Mouse (Mus musculus) megakaryocyte, embryonic 14.5 days (primary cell): ENCODE results near the gene Fgd4. TPM values are rescaled to one million over a fixed set of nuclear protein-coding genes. Genes with fewer than 3 reads are reported as not detected.

Source experiments
- H3K27me3 ChIP-seq: replicated peaks from 2 replicates; pipeline ENCODE3; 2012; ENCODE audit warnings: inconsistent platforms
- H3K36me3 ChIP-seq: replicated peaks from 2 replicates; pipeline ENCODE3; 2012; ENCODE audit warnings: low read length, inconsistent platforms, mixed read lengths
- H3K4me1 ChIP-seq: 2 replicates; pipeline ENCODE4 v1.6.1; 2012; ENCODE audit warnings: inconsistent platforms
- H3K4me3 ChIP-seq: replicated peaks from 2 replicates; pipeline ENCODE3; 2012; ENCODE audit warnings: moderate library complexity, mild to moderate bottlenecking, inconsistent platforms
- H3K9me3 ChIP-seq: 2 replicates; pipeline ENCODE4 v1.6.1; 2012; ENCODE audit warnings: inconsistent platforms
- FLI1 ChIP-seq: IDR thresholded peaks from 2 replicates; pipeline ENCODE4 v1.6.1; 2012; ENCODE audit warnings: low read length, inconsistent platforms, mixed read lengths
- GATA1 ChIP-seq: IDR thresholded peaks from 3 replicates; pipeline ENCODE4 v1.6.1; 2012; ENCODE audit warnings: mixed read lengths, low read length, inconsistent platforms, borderline replicate concordance
- polyA plus RNA-seq: library from polyadenylated mRNA; stranded (reverse); fragments of >175 nt; gene quantifications from 2 replicates; pipeline ENCODE4 v1.2.3, GENCODE M21; 2012; ENCODE audit warnings: low replicate concordance; ENCODE audit not compliant: insufficient read depth

The Fgd4 gene
- polyA plus RNA-seq, 1 experiment = 0.06 TPM

GRCm38 (mm10) chr16:16566786-16567185 is 33.6 kb downstream of the Fgd4 start:
- Histone ChIP-seq H3K4me3 (no peak overlapping the region), H3K4me1 (peaks cover 44% of the 10 kb centered on the region), H3K9me3 (no peaks in the 10 kb centered on the region), H3K27me3 (no peaks in the 10 kb centered on the region), H3K36me3 (no peaks in the 10 kb centered on the region)
- TF ChIP-seq FLI1 = no peak
- no peak for TF ChIP-seq GATA1

GRCm38 (mm10) chr16:16566215-16566614 is 34.1 kb downstream of the Fgd4 start:
- Histone ChIP-seq H3K36me3 (no peaks in the 10 kb centered on the region), H3K4me1 (peaks cover 44% of the 10 kb centered on the region), H3K27me3 (no peaks in the 10 kb centered on the region), H3K9me3 (no peaks in the 10 kb centered on the region), H3K4me3 (no peak overlapping the region)
- TF ChIP-seq FLI1 (no peak), GATA1 (no peak)

GRCm38 (mm10) chr16:16565786-16566185 is 34.6 kb downstream of the Fgd4 start:
- Histone ChIP-seq H3K4me1 (peaks cover 44% of the 10 kb centered on the region), H3K4me3 (no peak overlapping the region), H3K27me3 (no peaks in the 10 kb centered on the region), H3K9me3 (no peaks in the 10 kb centered on the region), H3K36me3 (no peaks in the 10 kb centered on the region)
- TF ChIP-seq FLI1 = no peak
- TF ChIP-seq GATA1 = no peak

- H3K36me3 ChIP-seq = no peaks in the 10 kb centered on the region
- H3K27me3 ChIP-seq = no peaks in the 10 kb centered on the region
- no peak overlapping the region for H3K4me3 ChIP-seq
- H3K9me3 ChIP-seq = no peaks in the 10 kb centered on the region
- H3K4me1 ChIP-seq = peaks cover 44% of the 10 kb centered on the region
- TF ChIP-seq GATA1 = no peak
- no peak for TF ChIP-seq FLI1
These were observed 39.6 kb downstream of the Fgd4 start for GRCm38 (mm10) chr16:16560718-16561117.

- TF ChIP-seq GATA1 (no peak), FLI1 (no peak)
- no peak overlapping the region for H3K4me3 ChIP-seq
- no peaks in the 10 kb centered on the region for H3K9me3 ChIP-seq
- H3K27me3 ChIP-seq = no peaks in the 10 kb centered on the region
- H3K4me1 ChIP-seq = peaks cover 37% of the 10 kb centered on the region
- H3K36me3 ChIP-seq = no peaks in the 10 kb centered on the region
These were observed 40.3 kb downstream of the Fgd4 start for GRCm38 (mm10) chr16:16559878-16560531.

- TF ChIP-seq FLI1 (no peak), GATA1 (no peak)
- Histone ChIP-seq H3K4me1 (peaks cover 35% of the 10 kb centered on the region), H3K36me3 (no peaks in the 10 kb centered on the region), H3K4me3 (no peak overlapping the region), H3K9me3 (no peaks in the 10 kb centered on the region), H3K27me3 (no peaks in the 10 kb centered on the region)
These were observed 41.1 kb downstream of the Fgd4 start for GRCm38 (mm10) chr16:16559016-16559877.

- H3K9me3 ChIP-seq = no peaks in the 10 kb centered on the region
- no peaks in the 10 kb centered on the region for H3K27me3 ChIP-seq
- H3K36me3 ChIP-seq = no peaks in the 10 kb centered on the region
- TF ChIP-seq GATA1 (no peak), FLI1 (no peak)
- H3K4me3 ChIP-seq = no peak overlapping the region
- peaks cover 30% of the 10 kb centered on the region for H3K4me1 ChIP-seq
These were observed 42.6 kb downstream of the Fgd4 start for GRCm38 (mm10) chr16:16557738-16558137.

- H3K27me3 ChIP-seq = no peaks in the 10 kb centered on the region
- H3K36me3 ChIP-seq = no peaks in the 10 kb centered on the region
- H3K4me1 ChIP-seq = peaks cover 19% of the 10 kb centered on the region
- TF ChIP-seq FLI1 = no peak
- TF ChIP-seq GATA1 = no peak
- no peaks in the 10 kb centered on the region for H3K9me3 ChIP-seq
- H3K4me3 ChIP-seq = no peak overlapping the region
These were observed 46.3 kb downstream of the Fgd4 start for GRCm38 (mm10) chr16:16554098-16554497.

- Histone ChIP-seq H3K36me3 (no peaks in the 10 kb centered on the region), H3K4me1 (peaks cover 18% of the 10 kb centered on the region), H3K27me3 (no peaks in the 10 kb centered on the region), H3K4me3 (no peak overlapping the region), H3K9me3 (no peaks in the 10 kb centered on the region)
- TF ChIP-seq GATA1 (no peak), FLI1 (no peak)
These were observed 48.2 kb downstream of the Fgd4 start for GRCm38 (mm10) chr16:16552197-16552596.

GRCm38 (mm10) chr16:16549105-16549504 is 51.2 kb downstream of the Fgd4 start:
- Histone ChIP-seq H3K4me3 (no peak overlapping the region), H3K36me3 (no peaks in the 10 kb centered on the region), H3K27me3 (no peaks in the 10 kb centered on the region), H3K9me3 (no peaks in the 10 kb centered on the region), H3K4me1 (peaks cover 12% of the 10 kb centered on the region)
- TF ChIP-seq GATA1 (no peak), FLI1 (no peak)
